Mouse (Mus musculus) hindlimb bud, embryonic 11.5 days (tissue): Measurements from ENCODE around the gene Ralgapb.

Experiments
- DNase-seq: peaks from one replicate; pipeline ENCODE4 v3.0.0-alpha.2; 2012; ENCODE audit warnings: low read depth, low spot score; ENCODE audit errors: extremely low spot score

Ralgapb gene

GRCm38 (mm10) chr2:158512528-158512927 is 102.9 kb downstream of the Ralgapb start, which contains the start of gene Arhgap40:
Gene Arhgap40, plus strand, starts transcription at chr2:158512796.
- no peak for DNase-seq

- no peak for DNase-seq
These were observed 104.2 kb downstream of the Ralgapb start for GRCm38 (mm10) chr2:158513821-158514336.

- no peak for DNase-seq
These were observed 108.9 kb downstream of the Ralgapb start for GRCm38 (mm10) chr2:158518583-158518982.

- DNase-seq: no peak
These were observed 109.4 kb downstream of the Ralgapb start for GRCm38 (mm10) chr2:158519071-158519470.

- DNase-seq: no peak
These were observed 110.2 kb downstream of the Ralgapb start for GRCm38 (mm10) chr2:158519800-158520199.

GRCm38 (mm10) chr2:158523060-158523459 is 113.4 kb downstream of the Ralgapb start:
- no peak for DNase-seq

- DNase-seq: no peak
These were observed 114.6 kb downstream of the Ralgapb start for GRCm38 (mm10) chr2:158524129-158524860.

DNA sequence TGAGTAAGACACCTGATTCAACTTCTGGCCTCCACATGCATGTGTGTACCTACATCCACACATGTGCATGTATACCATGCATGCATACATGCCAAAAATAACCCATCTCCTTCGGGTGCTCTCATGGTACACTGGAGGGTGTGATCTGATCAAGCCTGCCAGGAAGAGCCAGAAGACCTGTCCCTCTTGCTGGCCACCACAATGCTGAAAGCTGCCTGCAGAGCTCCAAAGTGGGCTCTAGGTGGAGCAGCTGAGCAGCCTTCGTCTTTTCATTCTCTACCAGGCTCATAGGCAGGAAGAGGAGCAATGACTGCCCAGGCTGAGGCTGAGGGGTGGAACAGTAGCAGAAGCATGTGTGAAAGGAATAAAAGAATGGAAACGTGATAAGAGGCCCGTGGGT is 124.4 kb downstream of the Ralgapb start:
- no peak for DNase-seq

GRCm38 (mm10) chr2:158534559-158534958 is 124.9 kb downstream of the Ralgapb start:
- DNase-seq: no peak

DNA sequence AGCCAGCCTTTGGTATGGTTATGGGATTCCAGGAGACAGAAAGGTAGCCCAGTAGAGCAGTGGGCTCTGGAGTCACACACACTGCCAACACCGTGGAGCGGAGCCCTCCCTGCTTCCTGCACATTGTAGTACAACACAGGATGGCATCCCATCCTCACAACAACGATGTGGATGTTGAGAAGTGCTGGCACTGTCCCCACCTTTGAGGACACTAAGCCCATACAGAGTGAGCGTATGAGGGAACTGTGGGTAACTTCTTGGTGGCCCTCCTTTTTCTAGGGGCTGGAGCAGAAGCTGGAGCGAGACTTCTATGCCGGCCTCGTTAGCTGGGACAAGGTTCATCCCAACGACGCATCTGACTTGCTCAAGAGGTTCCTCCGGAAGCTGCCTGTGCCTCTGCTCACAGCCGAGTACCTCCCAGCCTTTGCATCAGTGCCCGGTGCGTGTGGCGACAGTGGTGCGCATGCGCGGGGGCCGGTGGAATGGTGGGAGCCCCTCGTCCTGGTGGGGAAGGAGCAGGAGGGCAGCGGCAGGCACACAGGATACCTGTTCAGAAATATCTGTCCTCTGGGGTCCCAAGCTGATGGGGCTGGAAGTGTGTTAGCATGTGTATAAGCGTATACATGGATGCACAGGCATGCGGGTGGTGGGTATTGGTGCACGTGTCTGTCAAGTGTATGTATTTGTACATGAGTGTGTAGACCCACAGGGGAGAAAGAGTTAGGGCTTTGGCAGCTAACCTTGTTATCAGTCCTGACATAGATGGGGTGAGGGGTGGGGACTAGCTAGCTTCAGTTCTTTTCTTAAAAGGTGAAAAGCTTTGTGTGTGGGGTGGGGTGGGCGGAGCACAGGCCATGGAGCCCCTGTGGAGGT is 130.0 kb downstream of the Ralgapb start:
- DNase-seq: no peak

GRCm38 (mm10) chr2:158541286-158541685 is 131.6 kb downstream of the Ralgapb start:
- no peak for DNase-seq

DNA sequence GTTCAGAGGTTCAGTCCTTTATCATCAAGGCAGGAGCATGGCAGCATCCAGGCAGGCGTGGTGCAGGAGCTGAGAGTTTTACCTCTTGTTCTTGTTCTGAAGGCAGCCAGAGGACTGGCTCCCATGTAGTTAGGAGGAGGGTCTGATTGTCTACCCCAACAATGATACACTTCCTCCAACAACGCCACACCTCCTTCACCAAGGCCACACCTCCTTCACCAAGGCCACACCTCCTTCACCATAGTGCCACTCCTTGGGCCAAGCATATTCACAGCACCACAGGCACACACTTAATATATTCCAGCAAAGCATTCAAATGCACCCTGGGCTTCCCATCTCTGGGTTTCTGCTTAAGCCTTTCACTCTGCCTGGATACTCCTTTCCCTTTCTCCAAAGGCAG is 135.6 kb downstream of the Ralgapb start:
- DNase-seq: no peak

DNA sequence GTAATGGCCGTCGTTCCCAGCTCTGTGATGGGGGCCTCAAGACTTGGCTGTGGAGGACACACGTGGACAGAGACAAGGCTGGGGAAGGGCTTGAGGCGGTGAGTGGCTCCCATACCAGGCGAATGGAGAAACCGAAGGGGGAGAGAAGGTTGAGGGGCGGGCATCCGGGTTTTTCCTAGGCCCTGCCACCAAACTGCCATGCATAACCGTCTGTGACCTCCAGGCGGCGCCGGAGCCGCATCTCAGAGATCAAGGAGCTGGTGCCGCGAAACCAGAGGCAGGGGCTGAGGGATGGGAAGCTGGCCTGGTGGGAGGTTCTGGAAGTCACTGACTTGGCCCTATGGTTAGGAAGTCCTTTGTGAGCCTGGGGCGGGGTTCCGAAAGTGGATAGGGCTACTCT is 137.1 kb downstream of the Ralgapb start:
- peak; percentile 60 for DNase-seq
